Mouse (Mus musculus) ES-E14 (cell line): ENCODE data around the gene Dlk2. TPM values are rescaled to one million over a fixed set of nuclear protein-coding genes. Genes with fewer than 3 reads are reported as not detected.
A peak's percentile ranks its signal among the peaks of the same experiment; 100 is the strongest.

Experiments
- DNase-seq: peaks from one replicate; pipeline ENCODE4 v3.0.0-alpha.2; 2013; ENCODE audit warnings: low read depth, low spot score
- H3K27ac ChIP-seq: 2 replicates; pipeline ENCODE4 v1.5.1; 2012; ENCODE audit warnings: low read depth, mild to moderate bottlenecking, low read length, moderate library complexity, mixed read lengths; ENCODE audit not compliant: poor library complexity, insufficient read depth, severe bottlenecking
- H3K36me3 ChIP-seq: 2 replicates; pipeline ENCODE4 v1.6.1; 2012; ENCODE audit warnings: mild to moderate bottlenecking, low read length, moderate library complexity, mixed read lengths; ENCODE audit not compliant: control insufficient read depth, poor library complexity, insufficient read depth, severe bottlenecking
- H3K4me1 ChIP-seq, 2 experiments: fragments of 150-350 bp in 1 of 2; sonication (generic) in 1 of 2; 2 replicates each; pipeline ENCODE4 v1.6.1; 2012; ENCODE audit warnings: low read length in 2 of 2, mild to moderate bottlenecking in 1 of 2, mixed read lengths in 1 of 2; ENCODE audit not compliant: control insufficient read depth in 2 of 2, insufficient read depth in 2 of 2, poor library complexity in 1 of 2
- H3K4me3 ChIP-seq, 2 experiments: fragments of 150-350 bp in 1 of 2; sonication (generic) in 1 of 2; 2 replicates each; pipeline ENCODE4 v1.5.1; 2012; ENCODE audit warnings: low read length in 2 of 2, low read depth in 1 of 2, mild to moderate bottlenecking in 1 of 2, mixed read lengths in 1 of 2; ENCODE audit not compliant: insufficient read depth in 1 of 2, poor library complexity in 1 of 2, severe bottlenecking in 1 of 2
- H3K9ac ChIP-seq: 2 replicates; pipeline ENCODE4 v1.6.1; 2012; ENCODE audit warnings: low read depth, mild to moderate bottlenecking, low read length, mixed read lengths; ENCODE audit not compliant: poor library complexity, insufficient read depth, severe bottlenecking
- H3K9me3 ChIP-seq: fragments of 150-350 bp; sonication (generic); 2 replicates; pipeline ENCODE4 v1.6.1; 2012; ENCODE audit warnings: low read depth, mild to moderate bottlenecking, low read length; ENCODE audit not compliant: control insufficient read depth, insufficient read depth
- CHD2 ChIP-seq: IDR thresholded peaks from 2 replicates; pipeline ENCODE4 v1.6.1; 2014; ENCODE audit warnings: mild to moderate bottlenecking, low read depth, low read length, inconsistent platforms
- HCFC1 ChIP-seq: IDR thresholded peaks from 2 replicates; pipeline ENCODE4 v1.6.1; 2012; ENCODE audit warnings: low read length, inconsistent platforms, borderline replicate concordance; ENCODE audit not compliant: insufficient read depth
- MAFK ChIP-seq: IDR thresholded peaks from 2 replicates; pipeline ENCODE4 v1.6.1; 2014; ENCODE audit warnings: mild to moderate bottlenecking, low read depth, low read length, inconsistent platforms; ENCODE audit not compliant: insufficient read depth
- ZC3H11A ChIP-seq: IDR thresholded peaks from 2 replicates; pipeline ENCODE4 v1.6.1; 2012; ENCODE audit warnings: low read depth, mild to moderate bottlenecking, inconsistent platforms, low read length, borderline replicate concordance
- ZNF384 ChIP-seq: IDR thresholded peaks from 2 replicates; pipeline ENCODE4 v1.6.1; 2012; ENCODE audit warnings: low read depth, low read length, inconsistent platforms
- in situ Hi-C, 2 experiments: fragments of 600-800 bp; cut with MboI; formaldehyde crosslinking; loops; one replicate each; pipeline ENCODE4 v1.15.1; 2025; ENCODE audit warnings: low sequenced_read_pairs in 2 of 2, inconsistent platforms in 1 of 2; ENCODE audit not compliant: unreplicated experiment in 2 of 2
- total RNA-seq: library from RNA; depleted of rRNA; stranded (reverse); fragments of 300-350 nt; gene quantifications from 2 replicates; pipeline ENCODE4 v1.2.3, GENCODE M21; 2012

The Dlk2 gene
- total RNA-seq, 1 experiment = 1.4 TPM

DNA sequence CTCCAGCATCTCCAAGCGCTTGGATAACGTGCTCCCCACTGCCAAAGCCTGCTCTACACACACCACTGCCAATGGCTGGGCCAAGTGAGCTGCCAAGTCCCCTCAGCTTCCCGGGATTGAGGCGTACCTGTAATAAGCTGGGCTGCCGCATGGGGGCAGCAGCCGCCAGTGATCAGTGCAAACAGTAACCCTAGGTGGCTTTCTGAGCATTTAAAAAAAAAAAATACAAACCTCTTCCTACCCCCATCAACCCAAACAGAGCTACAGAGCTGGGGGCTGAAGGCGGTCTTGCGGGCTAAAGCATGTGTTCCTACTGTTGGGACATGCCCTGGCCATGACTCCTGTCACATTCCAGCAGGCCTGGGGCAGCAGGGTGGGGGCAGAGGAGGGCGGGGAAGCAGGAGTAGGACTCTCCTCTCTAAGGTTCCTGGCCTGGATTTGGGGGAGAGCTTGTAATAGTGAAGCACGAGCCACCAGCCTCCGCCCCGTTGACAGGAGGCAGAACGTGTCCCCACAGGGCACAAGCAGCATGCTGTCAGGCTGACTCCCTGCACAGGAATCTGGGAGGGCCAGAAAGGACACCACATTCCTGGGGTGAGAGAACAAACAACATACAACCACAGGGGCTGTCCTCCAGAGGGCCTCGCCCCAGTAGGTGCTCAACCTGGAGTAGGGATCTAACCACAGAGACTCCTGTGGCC lies 31.2 kb upstream of the Dlk2 start:
- Histone ChIP-seq H3K36me3 (peaks cover 65% of the 10 kb centered on the region), H3K27ac (peak overlapping the region; percentile 64; the same call in 1 of the 2 replicates), H3K9ac (0 out of 2 replicates have a peak overlapping the region, but pooled peaks have one; percentile 11), H3K9me3 (no peaks in the 10 kb centered on the region), H3K4me3 (no peak overlapping the region), H3K4me1 (peaks cover 8 to 30% of the 10 kb centered on the region in 2 experiments; a peak in 3 of 4 replicates)
- no peak for TF ChIP-seq MAFK
- TF ChIP-seq ZNF384 = peak; percentile 97
- no peak for TF ChIP-seq HCFC1
- no peak; the same call in 1 of the 2 replicates for TF ChIP-seq CHD2
- TF ChIP-seq ZC3H11A = peak; percentile 24; the same call in 1 of the 2 replicates
- DNase-seq = peak; percentile 65
- in situ Hi-C loops = no loop called here

DNA sequence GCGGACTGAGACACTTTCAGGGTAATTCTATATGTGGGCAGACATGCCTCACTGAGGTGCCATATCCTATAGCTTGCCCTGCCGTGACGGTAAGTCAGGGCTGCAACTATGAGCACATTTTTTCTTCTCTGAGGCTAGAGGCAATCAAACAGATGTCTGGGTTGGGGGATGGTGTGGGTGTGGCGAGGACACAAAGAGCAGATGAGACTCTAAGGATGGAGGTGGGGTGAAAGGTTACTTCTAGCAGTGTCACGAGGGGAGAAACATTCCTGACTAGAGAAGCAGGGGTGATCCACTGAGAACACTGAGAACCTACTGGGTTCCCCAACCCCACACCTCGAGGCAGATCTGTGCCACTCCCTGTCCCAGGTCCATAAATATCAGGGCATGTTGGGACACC lies 30.2 kb upstream of the Dlk2 start:
- in situ Hi-C loops = no loop called here
- TF ChIP-seq MAFK = no peak
- no peak for TF ChIP-seq CHD2
- no peak for TF ChIP-seq ZNF384
- TF ChIP-seq HCFC1 = no peak
- TF ChIP-seq ZC3H11A = no peak
- peaks cover 8 to 25% of the 10 kb centered on the region in 2 experiments; a peak in 3 of 4 replicates for H3K4me1 ChIP-seq
- H3K9ac ChIP-seq = no peak overlapping the region
- peak overlapping the region; percentile 64 for H3K27ac ChIP-seq
- no peak for DNase-seq
- no peak overlapping the region for H3K4me3 ChIP-seq
- peaks cover 64% of the 10 kb centered on the region for H3K36me3 ChIP-seq
- H3K9me3 ChIP-seq = no peaks in the 10 kb centered on the region

DNA sequence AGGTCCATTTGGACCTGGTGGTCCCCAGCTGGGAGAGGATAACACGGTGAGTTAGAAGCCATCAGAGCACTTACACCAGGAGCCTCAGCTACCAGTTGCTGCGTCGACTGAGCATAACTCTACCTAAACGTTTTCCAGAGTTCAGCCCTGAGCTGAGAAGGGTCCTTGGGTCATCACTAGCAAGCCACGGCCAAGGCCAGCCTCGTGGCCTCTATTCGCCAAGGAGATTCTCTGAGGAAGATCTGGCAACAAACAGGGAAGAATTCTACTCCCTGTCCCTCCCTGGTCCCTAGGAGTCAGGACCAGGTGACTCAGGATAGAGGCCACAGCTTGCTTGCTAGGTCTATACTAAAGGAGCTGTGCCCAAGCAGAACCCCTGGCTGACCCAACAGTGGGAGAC lies 29.7 kb upstream of the Dlk2 start:
- Histone ChIP-seq H3K9me3 (no peaks in the 10 kb centered on the region), H3K4me3 (no peak overlapping the region), H3K9ac (no peak overlapping the region), H3K27ac (no peak overlapping the region), H3K36me3 (peaks cover 62% of the 10 kb centered on the region), H3K4me1 (peaks cover 8 to 25% of the 10 kb centered on the region in 2 experiments; a peak in 3 of 4 replicates)
- in situ Hi-C loops = no loop called here
- no peak for DNase-seq
- no peak for TF ChIP-seq ZC3H11A
- no peak for TF ChIP-seq CHD2
- no peak for TF ChIP-seq MAFK
- no peak for TF ChIP-seq ZNF384
- TF ChIP-seq HCFC1 = no peak

DNA sequence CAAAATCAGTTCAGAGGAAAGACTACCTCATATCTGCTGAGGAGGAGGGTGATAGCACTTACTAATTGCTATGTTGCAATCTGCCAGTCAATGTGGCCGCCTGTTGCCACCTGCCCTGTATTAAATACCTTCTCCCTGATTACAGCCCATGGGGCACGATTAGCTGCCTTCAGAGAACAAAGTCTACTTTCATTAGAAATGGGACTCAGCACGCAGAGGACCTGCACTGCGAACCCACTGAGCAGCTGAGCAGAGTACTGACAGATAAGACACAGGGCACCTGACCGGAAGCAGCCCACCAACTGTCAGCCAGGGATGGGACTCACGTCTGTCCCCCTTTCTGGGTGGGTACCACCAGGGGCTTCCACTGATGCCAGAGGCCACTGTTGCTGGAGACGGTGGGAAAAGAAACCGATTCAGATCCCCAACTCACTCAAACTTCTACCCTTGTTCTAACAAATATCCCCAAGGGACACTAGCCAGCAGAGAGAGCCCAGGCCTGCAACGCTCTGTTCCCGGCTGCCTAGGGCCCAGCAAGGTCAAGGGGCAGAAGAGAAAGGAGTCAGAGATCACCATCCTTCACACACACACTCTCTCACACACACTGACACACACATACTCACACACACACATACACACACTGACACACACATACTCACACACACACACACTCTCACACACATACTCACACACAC lies 29.0 kb upstream of the Dlk2 start:
- H3K9ac ChIP-seq = no peak overlapping the region
- no peak for DNase-seq
- H3K36me3 ChIP-seq = peaks cover 59% of the 10 kb centered on the region
- TF ChIP-seq MAFK (no peak), ZNF384 (no peak), HCFC1 (no peak)
- H3K27ac ChIP-seq = no peak overlapping the region
- no peaks in the 10 kb centered on the region for H3K9me3 ChIP-seq
- no peak overlapping the region for H3K4me3 ChIP-seq
- in situ Hi-C loops = no loop called here
- peaks cover 8 to 25% of the 10 kb centered on the region in 2 experiments; a peak in 3 of 4 replicates for H3K4me1 ChIP-seq
